Mouse (Mus musculus) c-Kit-positive CD71-negative TER-119-negative erythroid progenitor cells, embryonic 14.5 days (primary cell): ENCODE measurements around the gene Nepro.

Experiments used
- DNase-seq: peaks from one replicate; pipeline ENCODE4 v3.0.0-alpha.2; 2013; ENCODE audit warnings: low read depth

Nepro gene

GRCm38 (mm10) chr16:44767506-44767905 is 43.4 kb downstream of the Nepro start:
- DNase-seq, result no peak

DNA sequence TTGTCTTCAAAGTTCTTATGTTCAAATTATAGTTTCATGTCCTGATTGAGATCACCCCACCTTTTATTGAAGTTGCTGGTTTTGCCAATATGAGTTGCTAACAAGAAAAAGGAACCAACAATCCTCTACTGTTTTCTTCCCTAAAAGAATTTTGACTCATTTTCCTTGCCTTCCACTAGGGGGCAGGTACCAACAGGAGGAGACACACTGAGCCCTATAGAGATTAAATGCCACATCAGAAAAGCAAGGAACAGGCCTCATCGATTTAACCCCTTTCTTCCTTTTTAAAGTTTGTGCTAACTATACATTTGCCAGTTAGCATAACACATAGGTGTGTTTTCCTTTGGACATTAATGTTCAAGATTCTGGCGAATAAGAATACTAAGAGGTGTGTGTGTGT is 43.9 kb downstream of the Nepro start:
- no peak for DNase-seq

GRCm38 (mm10) chr16:44772577-44772976 is 48.5 kb downstream of the Nepro start:
- DNase-seq, result no peak

DNA sequence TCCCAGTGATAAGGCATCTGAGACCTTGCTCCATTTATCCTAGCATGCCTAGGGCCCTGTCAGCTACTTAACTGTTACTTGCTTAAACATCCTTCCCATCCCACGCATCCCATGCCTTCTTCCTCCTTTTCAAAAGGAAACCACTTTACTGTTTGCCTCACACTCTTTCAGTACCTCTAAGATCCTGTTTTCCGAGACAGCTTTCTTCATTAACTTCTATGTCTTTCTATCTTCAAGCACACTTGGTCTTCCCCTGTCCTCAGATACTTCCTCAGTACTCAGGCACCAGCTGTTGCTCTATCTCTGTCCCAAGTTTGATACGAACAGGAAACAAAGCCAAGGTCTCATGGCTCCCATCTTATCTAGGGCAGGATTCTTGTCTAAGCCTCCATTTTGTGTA is 49.6 kb downstream of the Nepro start:
- DNase-seq, result no peak

DNA sequence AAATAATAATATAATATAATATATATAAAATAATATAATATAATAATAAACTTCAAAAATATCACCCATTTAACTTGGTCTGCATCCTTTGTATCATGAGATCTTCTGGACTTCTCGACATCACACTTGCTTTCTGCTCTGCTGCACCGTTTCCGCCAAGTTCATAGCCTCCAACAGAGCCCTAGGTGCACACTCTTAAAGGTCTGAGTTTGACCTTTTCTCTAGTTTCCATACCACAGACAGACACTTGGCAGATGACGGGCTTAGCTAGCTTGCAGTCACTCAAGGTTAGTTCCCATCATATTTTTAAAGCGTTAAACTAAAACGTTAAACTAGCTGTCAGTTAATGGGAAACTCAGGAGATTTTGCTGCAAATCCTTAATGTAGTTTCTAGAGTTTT is 50.1 kb downstream of the Nepro start:
- no peak for DNase-seq

DNA sequence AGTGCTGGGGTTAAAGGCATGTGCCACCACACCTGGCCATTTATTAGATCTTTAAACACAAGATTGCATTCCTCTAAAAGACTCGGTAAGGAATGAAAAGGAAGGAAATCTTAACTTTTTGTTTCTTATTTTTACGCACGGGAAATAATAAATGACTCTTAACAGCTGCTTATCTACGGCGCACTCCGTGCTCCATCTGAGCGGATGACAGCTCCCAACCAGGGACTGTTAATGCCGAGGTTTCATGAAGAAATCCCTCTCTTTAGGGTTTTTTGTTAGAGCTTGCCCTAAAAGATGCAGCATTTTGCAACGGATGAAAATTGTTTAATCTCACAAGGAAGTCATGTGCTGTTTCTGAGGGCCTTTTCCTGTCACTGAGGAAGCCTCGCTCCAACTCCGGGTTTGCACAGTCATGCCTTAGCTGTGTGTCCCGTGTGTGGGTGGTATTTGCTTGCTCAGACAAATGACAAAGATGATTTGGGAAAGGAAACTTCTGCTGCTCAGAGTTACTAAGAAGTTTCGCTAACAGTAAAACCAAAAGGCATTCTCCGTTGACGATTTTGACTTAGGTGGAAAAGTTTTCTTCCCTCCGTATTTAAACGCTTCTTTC is 54.5 kb downstream of the Nepro start:
- DNase-seq, result no peak

DNA sequence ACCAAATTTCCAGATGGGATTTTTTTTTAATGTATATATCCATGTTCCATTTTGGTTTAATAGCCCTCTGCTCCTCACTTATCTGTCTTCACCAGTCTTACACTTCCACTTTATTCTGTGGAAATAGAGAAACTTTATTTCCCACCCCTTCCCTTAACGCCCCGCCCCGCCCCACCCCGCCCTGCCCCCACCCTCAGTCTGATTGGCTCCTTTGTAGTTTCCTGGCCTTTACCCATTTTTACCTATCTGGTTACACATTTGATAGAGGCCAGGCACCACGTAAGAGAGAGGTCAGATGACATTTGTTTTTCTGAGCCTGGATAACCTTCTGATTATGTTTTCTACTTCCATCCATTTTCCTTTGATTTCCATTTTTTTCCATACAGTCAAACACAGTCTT is 55.4 kb downstream of the Nepro start:
- no peak for DNase-seq

- no peak for DNase-seq
Observed at GRCm38 (mm10) chr16:44780751-44781150, 56.6 kb downstream of the Nepro start.
